Mouse (Mus musculus): ENCODE data around the gene Ptov1.
A peak's percentile ranks its signal among the peaks of the same experiment; 100 is the strongest.

Ptov1 gene

GRCm38 (mm10) chr7:44839491-44840191, 29.9 kb downstream of the Ptov1 start:
- DNase-seq (ENCODE audit: low read depth, low spot score): no peak

DNA sequence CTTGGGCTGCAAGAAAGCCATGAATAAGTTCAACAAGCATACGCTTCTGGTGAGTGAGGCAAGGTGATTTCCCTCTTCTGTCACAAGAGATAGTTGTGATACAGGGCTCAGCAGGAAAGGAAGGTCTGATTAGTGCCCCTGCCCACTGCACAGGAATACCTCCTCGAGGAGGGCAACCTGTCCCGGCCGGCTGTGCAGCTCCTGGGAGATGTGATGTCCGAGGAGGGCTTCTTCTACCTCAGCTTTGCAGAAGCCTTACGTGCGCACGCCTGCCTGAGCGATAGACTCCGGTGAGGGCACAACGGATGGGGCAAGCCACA, 30.5 kb downstream of the Ptov1 start:
- DNase-seq (ENCODE audit: low read depth, low spot score): no peak

- DNase-seq (ENCODE audit: low read depth, low spot score): no peak
These were observed 31.5 kb downstream of the Ptov1 start for GRCm38 (mm10) chr7:44838073-44838472.

DNA sequence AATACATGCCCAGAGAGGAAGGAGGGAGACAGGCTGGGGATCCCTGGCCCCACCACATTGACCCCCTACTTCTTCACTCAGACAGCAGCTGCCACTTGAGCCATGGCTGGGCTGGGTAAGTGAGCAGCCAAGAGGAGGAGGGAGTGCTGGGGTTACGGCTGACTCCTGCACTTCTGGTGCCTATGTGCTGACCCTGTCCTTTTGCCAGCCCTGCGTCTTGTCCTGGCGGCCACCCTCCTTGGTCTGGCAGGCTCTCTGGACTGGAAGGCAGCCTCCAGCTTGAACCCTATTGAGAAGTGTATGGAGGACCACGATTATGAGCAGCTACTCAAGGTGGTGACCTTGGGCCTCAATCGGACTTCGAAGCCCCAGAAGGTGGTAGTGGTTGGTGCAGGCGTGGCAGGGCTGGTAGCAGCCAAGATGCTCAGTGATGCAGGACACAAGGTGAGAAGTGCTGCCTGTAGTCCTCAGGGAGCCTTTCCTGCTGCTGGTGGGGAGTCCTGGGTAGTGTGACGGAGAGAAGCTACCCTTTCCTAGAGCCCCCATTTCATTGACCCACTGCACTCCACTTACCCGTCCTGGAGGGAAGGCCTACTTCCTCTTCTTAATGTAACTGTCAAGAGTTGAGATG, 33.0 kb downstream of the Ptov1 start:
- peak; percentile 82 for DNase-seq (ENCODE audit: low read depth, low spot score)

GRCm38 (mm10) chr7:44836016-44836404, 33.6 kb downstream of the Ptov1 start:
- no peak for DNase-seq (ENCODE audit: low read depth, low spot score)

GRCm38 (mm10) chr7:44835373-44836015, 34.1 kb downstream of the Ptov1 start:
- DNase-seq (ENCODE audit: low read depth, low spot score): no peak

DNA sequence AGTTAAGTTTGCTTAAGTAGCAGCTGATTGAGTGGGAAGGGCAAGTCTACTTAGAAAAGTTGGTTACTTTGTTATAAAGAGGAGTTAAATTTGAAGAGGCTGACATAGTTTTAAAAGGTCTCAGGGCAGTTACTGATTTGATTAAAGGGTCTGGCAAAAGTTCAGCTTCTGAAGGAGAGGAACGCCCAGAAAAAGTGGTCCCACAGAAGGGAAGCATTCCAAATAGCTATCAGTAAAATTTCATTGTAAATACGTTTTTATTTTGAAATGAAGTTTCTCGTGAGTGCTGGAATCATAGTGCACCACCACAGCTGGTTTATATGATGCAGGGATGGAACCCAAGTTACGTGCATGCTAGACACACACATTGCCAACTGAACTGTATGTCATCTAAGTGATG, 36.8 kb downstream of the Ptov1 start:
- no peak for DNase-seq (ENCODE audit: low read depth, low spot score)

- no peak for DNase-seq (ENCODE audit: low read depth, low spot score)
These were observed 40.9 kb downstream of the Ptov1 start for GRCm38 (mm10) chr7:44828706-44829105.

DNA sequence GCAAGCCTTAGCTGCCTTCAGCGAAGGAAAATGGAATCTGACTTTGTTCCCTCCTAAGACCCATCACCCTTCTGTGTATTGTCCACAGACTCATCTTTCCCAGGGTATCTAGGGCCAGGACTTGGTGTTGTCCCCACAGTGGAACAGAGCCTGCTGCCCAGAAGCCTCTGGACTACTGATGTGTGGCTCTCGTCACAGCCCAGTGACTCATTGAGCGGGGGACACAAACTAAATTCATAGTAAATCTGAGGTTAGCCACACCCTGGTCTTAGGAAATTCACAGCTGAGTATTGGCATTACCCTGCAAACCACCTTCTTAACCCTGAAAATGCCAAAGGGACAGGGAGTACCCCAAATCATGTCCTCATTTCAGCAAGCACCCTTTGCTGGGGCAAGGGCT, 42.8 kb downstream of the Ptov1 start:
- DNase-seq (ENCODE audit: low read depth, low spot score): no peak

DNA sequence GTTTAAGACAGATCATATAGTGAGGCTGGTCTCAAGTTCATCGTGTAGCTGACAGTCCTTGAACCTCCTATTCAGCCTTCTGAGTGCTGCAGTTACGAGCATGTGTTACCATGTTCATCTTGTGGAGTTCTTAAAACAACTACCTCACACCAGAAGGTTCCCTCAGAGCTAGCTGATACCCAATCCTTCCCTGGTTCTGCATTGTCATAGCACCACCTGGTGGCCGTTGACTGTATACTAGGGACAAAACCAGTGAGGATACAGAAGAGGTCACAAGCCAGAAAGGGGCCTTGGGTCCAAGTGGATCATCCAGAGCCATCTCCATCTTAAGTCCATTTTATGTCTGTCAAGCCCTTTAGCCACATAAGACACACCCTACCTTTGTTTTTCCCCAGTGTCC, 44.7 kb downstream of the Ptov1 start:
- DNase-seq (ENCODE audit: low read depth, low spot score): peak; percentile 70

GRCm38 (mm10) chr7:44823409-44823808, 46.2 kb downstream of the Ptov1 start:
- DNase-seq (ENCODE audit: low read depth, low spot score): no peak

GRCm38 (mm10) chr7:44821666-44822448, 47.7 kb downstream of the Ptov1 start:
- DNase-seq (ENCODE audit: low read depth, low spot score): peak; percentile 7

GRCm38 (mm10) chr7:44820525-44820924, 49.1 kb downstream of the Ptov1 start:
- DNase-seq (ENCODE audit: low read depth, low spot score): peak; percentile 1

DNA sequence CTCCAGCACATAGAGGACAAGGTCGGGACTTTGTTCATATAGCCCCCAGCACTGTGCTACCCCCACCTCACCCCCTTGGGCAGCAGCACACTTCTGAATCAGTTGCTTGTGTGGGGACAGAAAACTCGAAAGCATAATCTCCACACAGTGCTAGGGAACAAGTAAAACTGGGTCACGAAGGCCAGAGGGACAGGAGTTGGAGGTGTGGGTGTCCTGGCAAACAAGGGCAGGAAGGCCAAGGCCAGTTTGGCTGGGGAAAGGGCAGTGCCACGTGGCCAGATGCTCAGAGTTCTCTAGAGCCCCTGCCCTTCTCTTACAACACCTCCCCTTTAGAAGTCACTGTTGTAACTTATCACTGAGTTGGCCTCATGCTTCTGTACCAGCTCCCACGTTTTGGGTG, 49.7 kb downstream of the Ptov1 start:
- peak; percentile 20 for DNase-seq (ENCODE audit: low read depth, low spot score)

- no peak for DNase-seq (ENCODE audit: low read depth, low spot score)
These were observed 50.2 kb downstream of the Ptov1 start for GRCm38 (mm10) chr7:44819391-44819790.

DNA sequence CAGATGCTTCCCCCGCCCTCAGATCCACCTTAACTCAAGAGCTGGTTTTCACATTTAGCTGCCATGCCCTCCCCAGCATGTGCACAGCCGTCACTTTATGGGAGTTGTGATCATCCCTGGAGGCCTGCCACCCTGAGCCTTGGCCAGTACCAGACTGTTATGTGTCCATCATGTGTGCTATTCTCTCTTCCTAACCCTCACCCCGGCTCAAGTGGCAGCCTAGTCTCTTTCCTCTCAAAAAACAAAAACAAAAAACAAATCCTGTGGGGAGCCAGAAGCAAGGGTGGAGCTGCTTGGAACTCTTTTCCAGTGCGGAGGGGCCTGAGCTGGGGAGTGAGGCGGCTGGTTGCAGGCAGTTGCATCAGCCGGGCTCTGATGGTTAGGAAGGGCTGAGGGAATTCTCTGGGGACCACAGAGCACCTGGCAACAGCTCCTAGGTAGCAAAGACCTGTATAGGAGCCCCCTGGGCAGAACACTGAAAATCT, 50.8 kb downstream of the Ptov1 start:
- no peak for DNase-seq (ENCODE audit: low read depth, low spot score)

DNA sequence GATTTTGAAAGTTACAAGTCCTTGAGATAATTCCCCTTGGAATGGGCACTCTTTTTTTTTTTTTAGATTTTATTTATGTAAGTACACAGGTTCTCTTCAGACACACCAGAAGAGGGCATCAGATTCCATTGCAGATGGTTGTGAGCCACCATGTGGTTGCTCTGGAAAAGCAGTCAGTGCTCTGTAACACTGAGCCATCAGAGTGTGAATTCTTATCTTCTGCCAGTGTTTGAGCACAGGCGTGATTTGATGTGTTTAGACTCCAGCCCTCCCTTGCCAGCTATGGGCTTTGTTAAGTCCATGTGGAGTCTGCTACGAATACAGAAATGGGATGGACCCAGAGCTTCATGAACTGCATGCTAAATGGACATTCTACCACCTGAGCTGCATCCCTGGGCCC, 51.4 kb downstream of the Ptov1 start:
- no peak for DNase-seq (ENCODE audit: low read depth, low spot score)

DNA sequence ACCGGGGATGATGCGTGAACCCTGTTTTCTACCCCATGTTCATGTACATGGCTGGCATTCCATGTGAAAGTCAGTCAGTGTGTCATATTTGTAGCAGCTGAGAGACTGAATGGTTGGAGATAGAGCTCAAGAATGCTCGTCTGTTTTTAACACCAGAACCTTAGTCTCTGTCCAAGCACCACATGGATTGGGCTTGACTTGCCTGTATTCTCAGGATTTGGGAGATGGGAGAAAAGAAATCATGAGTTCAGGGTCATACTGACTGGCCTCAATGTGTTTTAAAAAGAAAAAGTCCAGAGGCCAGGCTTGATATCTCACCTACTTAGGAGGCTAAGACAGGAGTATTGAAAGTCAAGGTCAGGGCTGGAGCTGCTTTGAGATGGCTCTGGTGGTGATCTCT, 52.1 kb downstream of the Ptov1 start:
- DNase-seq (ENCODE audit: low read depth, low spot score): no peak

- no peak for DNase-seq (ENCODE audit: low read depth, low spot score)
These were observed 53.0 kb downstream of the Ptov1 start, which contains the start of gene Atf5 for GRCm38 (mm10) chr7:44816470-44817021. Atf5 (minus strand) TSS chr7:44816658.

DNA sequence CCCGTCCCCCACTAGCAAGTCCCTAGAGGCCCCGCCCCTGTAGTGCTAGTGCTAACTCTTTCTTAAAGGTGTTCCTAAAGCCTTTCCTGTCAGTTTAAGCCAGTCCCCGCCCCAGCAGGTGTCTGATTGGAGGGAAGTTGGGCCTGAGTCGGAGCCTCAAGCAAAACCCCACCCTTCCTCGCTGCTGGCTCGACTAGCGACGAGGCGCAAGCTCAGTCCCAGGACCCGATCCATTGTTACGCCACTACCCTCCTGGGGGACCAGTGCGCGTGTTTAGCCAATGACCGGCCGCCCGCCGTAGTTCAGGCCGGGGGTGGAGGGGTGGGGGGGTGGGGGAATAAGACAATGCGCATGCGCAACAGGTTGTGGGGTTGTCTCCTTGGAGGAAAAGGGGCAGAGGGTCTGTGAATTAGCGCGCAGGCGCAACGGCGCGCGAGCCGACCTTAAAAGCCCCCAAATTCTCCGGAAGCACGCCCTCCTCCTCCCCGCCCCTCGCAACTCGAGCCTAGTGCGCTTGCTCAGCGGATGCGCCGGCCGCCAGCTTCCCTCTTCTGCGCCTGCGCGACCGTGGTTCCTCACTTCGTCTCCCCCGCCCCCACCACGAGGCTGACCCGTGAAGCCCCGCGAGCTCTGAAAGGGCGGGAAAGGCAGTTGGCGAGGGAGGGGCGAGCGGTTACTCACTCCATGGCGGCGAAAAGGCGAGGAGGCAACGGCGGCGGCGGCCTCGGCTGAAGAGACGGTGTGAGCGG, 53.7 kb downstream of the Ptov1 start, which contains the start of the genes Nup62 and Il4i1:
Gene Nup62, plus strand, starts transcription at position 368 of the 749 bp plus-strand sequence.
Gene Il4i1, plus strand, starts transcription at position 667 of the 749 bp plus-strand sequence.
- peak; percentile 99 for DNase-seq (ENCODE audit: low read depth, low spot score)

Measured in skeletal muscle tissue, adult 2 months (tissue).